Mouse (Mus musculus) lung, adult 2 months (tissue): Measurements from ENCODE around the gene Cep295nl.
"Not testable (repeated sequence)": the region's sequence is repeated elsewhere in the genome, so short reads cannot be mapped to it uniquely, and the experiment has no call there.

ENCODE experiments used
- CTCF ChIP-seq: fragments of 200-500 bp; IDR thresholded peaks from 2 replicates; pipeline ENCODE4 v1.5.1; 2011; ENCODE audit warnings: mild to moderate bottlenecking, low read length, control low read depth; ENCODE audit not compliant: insufficient read depth
- POLR2A ChIP-seq: fragments of 200-500 bp; IDR thresholded peaks from 2 replicates; pipeline ENCODE4 v1.6.1; 2011; ENCODE audit warnings: low read depth, mild to moderate bottlenecking, control low read depth, low read length, borderline replicate concordance; ENCODE audit errors: extremely low read depth

GRCm38 (mm10) chr11:118303959-118304358 is 38.3 kb downstream of the Cep295nl start:
- TF ChIP-seq POLR2A, CTCF: not testable (repeated sequence)
